Mouse (Mus musculus) left cerebral cortex, adult 8-10 months (tissue): ENCODE data around the gene Nwd2. TPM values are rescaled to one million over a fixed set of nuclear protein-coding genes. Genes with fewer than 3 reads are reported as not detected.

Experiments used
- DNase-seq, 2 experiments: peaks; one replicate each; pipeline ENCODE4 v3.0.0; 2022; ENCODE audit warnings: low spot score in 2 of 2
- total RNA-seq, 4 experiments: library from RNA; stranded (reverse); gene quantifications; 2 replicates each; pipeline ENCODE4 v1.2.4; 2022

The Nwd2 gene
- total RNA-seq = 10 to 100 TPM; 23.5 to 33.4 (median 29.0) TPM

GRCm38 (mm10) chr5:63649070-63649532 lies at the start of gene Nwd2:
Gene Nwd2 (plus strand): TSS chr5:63649102.
- DNase-seq = peak; percentile 46 to 52

- peak in 1 of 2 experiments; percentile 75 for DNase-seq
These were observed 41.5 kb upstream of the Nwd2 start for GRCm38 (mm10) chr5:63607447-63607846.

GRCm38 (mm10) chr5:63616792-63617668 lies 31.9 kb upstream of the Nwd2 start:
- DNase-seq = no peak

- peak; percentile 42 to 87 for DNase-seq
These were observed 24.8 kb upstream of the Nwd2 start for GRCm38 (mm10) chr5:63624123-63624522.

- DNase-seq = no peak
These were observed 20.9 kb upstream of the Nwd2 start for GRCm38 (mm10) chr5:63627832-63628530.

GRCm38 (mm10) chr5:63628531-63628871 lies 20.4 kb upstream of the Nwd2 start:
- DNase-seq = no peak

- DNase-seq = peak in 1 of 2 experiments; percentile 30
These were observed 14.3 kb upstream of the Nwd2 start for GRCm38 (mm10) chr5:63634636-63635035.

- DNase-seq = peak in 1 of 2 experiments; percentile 58
These were observed 715 bp upstream of the Nwd2 start for GRCm38 (mm10) chr5:63648187-63648586.

- peak in 1 of 2 experiments; percentile 36 for DNase-seq
These were observed 897 bp downstream of the Nwd2 start for GRCm38 (mm10) chr5:63649533-63650464.

- DNase-seq = no peak
These were observed 2.9 kb downstream of the Nwd2 start for GRCm38 (mm10) chr5:63651813-63652212.

- DNase-seq = no peak
These were observed 3.8 kb downstream of the Nwd2 start for GRCm38 (mm10) chr5:63652705-63653104.

GRCm38 (mm10) chr5:63666884-63667283 lies 18.0 kb downstream of the Nwd2 start:
- no peak for DNase-seq

- DNase-seq = no peak
These were observed 27.0 kb downstream of the Nwd2 start for GRCm38 (mm10) chr5:63675934-63676333.

- no peak for DNase-seq
These were observed 40.2 kb downstream of the Nwd2 start for GRCm38 (mm10) chr5:63689084-63689483.

GRCm38 (mm10) chr5:63696784-63697183 lies 47.9 kb downstream of the Nwd2 start:
- no peak for DNase-seq

- DNase-seq = no peak
These were observed 48.3 kb downstream of the Nwd2 start for GRCm38 (mm10) chr5:63697196-63697595.

GRCm38 (mm10) chr5:63728955-63729354 lies 80.1 kb downstream of the Nwd2 start:
- no peak for DNase-seq

- DNase-seq = no peak
These were observed 86.6 kb downstream of the Nwd2 start for GRCm38 (mm10) chr5:63735521-63735920.

- DNase-seq = no peak
These were observed 94.5 kb downstream of the Nwd2 start for GRCm38 (mm10) chr5:63743426-63743825.

GRCm38 (mm10) chr5:63748299-63748698 lies 99.4 kb downstream of the Nwd2 start:
- DNase-seq = no peak

- DNase-seq = no peak
These were observed 99.9 kb downstream of the Nwd2 start for GRCm38 (mm10) chr5:63748759-63749158.
